Mouse (Mus musculus): Measurements from ENCODE around the gene Odf3b.

Gene Odf3b

DNA sequence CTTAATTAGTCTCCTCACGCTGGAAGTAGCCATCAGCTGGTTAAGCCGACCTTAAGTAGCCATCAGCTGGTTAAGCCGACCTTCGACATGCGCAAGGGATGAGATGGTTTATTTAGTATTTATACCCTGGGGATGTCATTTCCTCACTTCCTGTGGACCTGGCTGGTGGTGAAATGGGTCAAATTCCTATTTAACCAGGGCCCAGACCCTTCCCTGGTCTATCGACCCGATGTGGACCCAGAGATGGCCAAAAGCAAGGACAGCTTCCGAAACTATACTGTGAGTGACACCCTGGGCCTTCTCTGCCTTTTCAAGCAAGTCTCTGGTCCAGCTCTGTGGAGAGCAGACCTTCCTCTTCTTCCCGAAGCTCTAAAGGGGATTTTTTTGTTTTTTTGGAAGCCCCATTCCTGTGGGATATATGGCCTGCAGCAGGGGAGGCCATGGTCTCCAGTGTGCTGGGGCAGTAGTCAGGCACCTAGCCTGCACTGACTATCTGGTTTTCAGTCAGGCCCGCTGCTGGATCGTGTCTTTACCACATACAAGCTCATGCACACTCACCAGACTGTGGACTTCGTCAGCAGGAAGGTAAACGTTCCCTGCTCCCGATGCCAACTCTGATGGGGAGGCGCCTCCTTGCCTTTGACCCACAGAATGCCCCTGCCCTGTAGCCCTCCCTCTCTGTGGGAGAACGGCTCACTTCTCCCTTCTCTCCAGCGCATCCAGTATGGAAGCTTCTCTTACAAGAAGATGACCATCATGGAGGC lies 44.1 kb downstream of the Odf3b start:
- no peak for DNase-seq (ENCODE audit: low read depth)

DNA sequence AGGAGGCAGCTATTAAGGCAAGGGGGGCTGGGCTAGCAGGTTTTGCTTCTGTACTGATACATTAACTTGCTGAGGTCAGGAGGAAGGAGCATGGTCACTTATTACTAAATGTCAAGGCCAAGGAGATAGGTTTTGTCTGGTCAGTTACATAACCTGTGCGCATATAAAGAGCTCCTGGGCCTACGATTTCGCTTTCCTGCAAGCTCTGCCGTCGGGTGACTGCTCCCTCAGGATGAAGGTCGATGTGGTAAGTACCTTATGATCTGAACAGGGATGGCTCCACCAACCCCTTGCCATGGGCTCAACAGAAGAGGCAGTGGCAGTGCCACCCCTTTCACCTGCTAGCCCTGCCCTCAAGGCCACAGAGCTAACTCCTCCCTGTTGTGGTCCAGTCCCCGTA lies 44.8 kb downstream of the Odf3b start, which contains the start of gene Miox:
TSS of gene Miox (plus strand) at position 128 of the 400 bp plus-strand sequence.
- no peak for DNase-seq (ENCODE audit: low read depth)

Data from c-Kit-positive CD71-negative TER-119-negative erythroid progenitor cells, embryonic 14.5 days (primary cell).